Mouse (Mus musculus) gastrocnemius, adult 8-10 months (tissue): ENCODE measurements around the gene Aldh3b2. TPM values are rescaled to one million over a fixed set of nuclear protein-coding genes. Genes with fewer than 3 reads are reported as not detected.
"Not testable (repeated sequence)": the region's sequence is repeated elsewhere in the genome, so short reads cannot be mapped to it uniquely, and the experiment has no call there.

Experiments used
- DNase-seq, 2 experiments: peaks; one replicate each; pipeline ENCODE4 v3.0.0; 2022; ENCODE audit warnings: low spot score in 2 of 2
- total RNA-seq, 4 experiments: library from RNA; stranded (reverse); gene quantifications; 2 replicates each; pipeline ENCODE4 v1.2.4; 2022

The Aldh3b2 gene
- total RNA-seq, 4 experiments from 2014 or later = 0.19 to 0.62 (median 0.52) TPM; not detected in 1

DNA sequence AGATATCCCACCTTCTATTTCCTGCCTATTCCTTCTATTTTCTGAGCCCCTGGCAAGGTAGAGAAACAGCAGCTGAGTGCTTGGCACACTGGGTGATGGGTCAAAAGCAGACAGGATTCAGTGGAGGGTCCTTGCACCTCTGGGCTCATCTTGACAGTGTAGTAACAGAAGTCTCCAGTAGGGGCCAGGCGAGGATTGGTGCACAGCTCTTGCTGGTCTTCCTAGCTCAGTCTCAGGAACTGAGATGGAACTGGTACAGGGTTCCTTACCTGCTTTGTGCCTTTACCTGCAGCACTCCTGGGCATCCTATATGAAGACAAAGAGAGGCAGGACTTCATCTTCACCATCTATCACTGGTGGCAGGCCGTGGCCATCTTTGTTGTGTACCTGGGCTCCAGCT lies 25.4 kb upstream of the Aldh3b2 start:
- DNase-seq = peak in 1 of 2 experiments; percentile 34

DNA sequence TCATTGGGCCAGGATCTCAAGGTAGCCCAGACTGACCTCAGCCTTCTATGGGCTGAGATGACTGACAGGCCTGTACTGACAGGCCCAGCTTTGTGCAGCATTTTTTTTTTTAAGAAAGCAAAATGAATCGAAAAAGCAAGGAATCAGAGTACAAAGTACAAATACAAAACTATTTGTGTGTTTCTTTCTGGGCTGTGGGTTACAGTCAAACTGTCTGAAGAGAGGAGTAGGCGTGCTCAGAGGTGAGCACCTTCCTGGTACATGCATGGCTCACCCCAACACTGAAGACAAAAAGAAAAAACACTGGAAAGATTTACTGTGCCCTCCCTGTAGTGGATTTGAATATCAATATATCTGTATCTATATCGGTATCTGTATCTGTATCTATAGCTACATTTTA lies 24.3 kb upstream of the Aldh3b2 start:
- no peak for DNase-seq

DNA sequence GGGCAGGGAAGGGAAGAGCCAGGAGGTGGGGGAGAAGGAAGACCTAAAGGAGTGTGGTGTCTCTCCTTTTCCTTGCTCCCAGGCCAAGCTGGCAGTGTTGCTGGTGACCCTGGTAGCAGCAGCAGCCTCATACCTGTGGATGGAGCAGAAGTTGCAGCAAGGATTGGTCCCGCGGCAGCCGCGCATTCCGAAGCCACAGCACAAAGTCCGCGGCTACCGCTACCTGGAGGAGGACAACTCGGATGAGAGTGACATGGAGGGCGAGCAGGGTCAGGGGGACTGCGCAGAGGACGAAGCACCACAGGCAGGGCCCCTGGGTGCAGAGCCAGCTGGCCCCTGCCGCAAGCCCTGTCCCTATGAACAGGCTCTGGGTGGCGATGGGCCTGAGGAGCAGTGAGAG lies 23.6 kb upstream of the Aldh3b2 start:
- no peak for DNase-seq

DNA sequence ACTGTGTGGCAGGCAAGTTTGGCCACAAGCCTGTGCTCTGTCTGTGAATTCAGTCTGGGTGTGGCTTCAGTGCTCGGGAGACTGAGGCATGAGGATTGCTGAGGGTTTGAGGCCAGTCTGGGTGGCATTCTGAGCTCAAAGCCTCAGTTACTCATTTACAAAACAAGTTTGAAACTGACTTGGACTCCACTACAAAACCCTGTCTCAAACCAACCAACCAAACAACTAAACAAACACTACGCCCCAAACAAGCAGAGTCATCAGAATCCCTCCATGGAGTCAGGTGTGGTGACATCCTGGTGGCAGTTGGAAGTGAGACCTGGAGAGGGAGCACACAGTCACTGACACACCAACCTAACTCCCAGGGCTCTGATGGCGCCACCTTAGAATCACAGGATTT lies 21.8 kb upstream of the Aldh3b2 start:
- no peak for DNase-seq

DNA sequence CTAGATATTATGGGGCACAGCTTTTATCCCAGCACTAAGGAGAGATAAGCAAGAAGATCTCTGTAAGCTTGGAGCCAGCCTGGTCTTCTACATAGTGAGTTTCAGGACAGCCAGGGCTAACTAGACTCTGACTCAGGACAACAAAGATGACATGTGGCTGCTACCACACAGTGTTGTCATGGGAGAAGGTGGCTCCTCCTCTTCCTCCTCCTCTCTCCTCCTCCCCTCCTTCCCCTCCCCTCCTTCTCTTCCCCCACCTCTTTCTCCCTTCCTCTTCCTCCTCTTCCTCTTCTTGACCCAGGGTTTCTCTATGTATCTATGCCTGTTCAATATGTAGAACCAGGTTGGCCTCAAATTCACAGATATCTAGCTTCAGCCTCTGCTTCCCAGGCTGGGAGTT lies 20.7 kb upstream of the Aldh3b2 start:
- DNase-seq = no peak

DNA sequence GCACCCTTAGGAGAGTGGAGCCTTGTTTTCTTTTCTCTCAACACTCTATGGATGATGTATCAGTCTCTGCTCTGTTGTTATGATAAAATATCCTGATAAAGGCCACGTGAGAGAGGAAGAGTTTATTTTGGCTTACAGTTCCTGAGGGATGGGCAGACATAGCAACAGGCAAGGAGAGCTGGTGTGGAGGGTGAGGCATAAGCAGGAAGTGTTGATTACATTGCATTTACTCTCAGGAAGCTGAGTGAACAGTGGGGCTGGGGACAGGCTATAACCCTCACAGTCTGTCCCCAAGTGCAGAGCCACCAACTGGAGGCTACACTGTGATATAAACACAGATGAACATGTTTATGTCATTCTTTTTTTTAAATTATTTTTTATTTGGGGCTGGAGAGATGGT lies 20.0 kb upstream of the Aldh3b2 start:
- DNase-seq = no peak

DNA sequence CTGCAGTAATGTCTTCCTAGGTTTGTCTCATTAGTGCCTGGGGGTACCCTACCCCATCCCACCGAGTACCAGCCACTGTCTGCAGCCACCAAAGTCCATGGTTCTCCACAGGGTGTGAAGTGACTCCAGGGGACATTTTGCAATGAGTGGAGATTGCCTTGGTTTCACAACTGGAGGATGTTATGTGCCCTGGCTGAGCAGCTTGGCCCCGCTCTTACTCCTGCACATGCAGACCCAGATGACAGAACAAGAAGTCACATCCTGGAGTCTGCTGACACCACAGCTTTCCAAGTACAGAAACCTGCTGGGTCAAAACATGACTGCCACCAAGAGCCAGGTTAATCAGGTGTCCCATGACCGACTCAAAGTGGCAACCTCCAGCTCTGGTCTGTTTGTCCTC lies 17.1 kb upstream of the Aldh3b2 start:
- DNase-seq = no peak

DNA sequence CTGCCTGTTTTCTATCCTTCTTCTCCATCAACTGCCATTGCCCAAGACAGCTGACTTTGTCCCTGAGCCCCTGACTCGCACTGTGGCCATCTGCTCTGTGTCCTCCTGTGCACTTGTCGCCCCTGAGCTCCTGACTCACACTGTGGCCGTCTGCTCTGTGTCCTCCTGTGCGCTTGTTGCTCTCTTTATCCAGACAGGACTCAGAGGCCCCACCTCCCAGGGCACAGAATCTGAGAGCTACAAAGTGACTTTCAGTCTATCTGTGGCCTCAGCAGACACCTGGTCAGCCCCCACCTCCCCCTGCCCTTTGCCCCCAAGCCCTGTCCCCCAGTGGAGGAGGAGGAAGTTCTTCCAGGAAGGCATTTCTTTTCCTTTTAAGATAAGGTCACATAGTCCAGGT lies 16.3 kb upstream of the Aldh3b2 start:
- no peak for DNase-seq

DNA sequence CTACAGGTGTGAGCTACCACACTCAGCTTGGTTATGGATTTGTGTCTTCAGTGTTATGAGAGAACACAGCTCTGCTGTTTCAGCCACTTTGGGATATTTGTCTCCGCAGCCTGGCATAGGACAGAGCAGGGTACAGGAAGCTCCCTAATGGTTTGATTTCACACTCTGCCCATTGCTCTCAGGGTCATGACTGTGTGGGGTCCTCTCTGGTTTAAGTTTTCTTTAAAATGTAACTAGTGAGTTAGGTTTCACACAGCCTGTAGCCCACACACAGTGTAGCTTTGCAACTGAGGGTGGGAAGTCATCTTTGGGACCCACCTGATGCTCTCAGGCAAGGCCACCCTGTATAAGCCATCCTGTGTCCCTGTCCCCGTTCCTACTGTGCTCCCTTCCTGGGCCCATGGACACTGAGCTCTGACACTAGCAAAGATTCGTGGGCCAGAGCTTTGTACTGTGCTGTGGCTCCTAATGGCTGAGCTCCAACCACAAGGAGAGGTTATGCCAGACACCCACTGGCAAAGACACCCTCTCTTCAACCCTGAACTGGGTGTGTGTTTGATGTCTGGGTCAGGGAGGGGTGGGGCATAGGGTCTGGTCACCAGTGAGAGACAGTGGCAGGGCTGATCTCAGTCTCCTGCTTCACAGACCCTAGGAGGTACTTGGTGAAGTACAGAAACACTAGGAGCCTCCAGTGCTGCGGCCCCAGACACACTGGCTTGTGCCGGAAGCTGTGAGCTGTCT lies 14.7 kb upstream of the Aldh3b2 start:
- DNase-seq = not testable (repeated sequence)

DNA sequence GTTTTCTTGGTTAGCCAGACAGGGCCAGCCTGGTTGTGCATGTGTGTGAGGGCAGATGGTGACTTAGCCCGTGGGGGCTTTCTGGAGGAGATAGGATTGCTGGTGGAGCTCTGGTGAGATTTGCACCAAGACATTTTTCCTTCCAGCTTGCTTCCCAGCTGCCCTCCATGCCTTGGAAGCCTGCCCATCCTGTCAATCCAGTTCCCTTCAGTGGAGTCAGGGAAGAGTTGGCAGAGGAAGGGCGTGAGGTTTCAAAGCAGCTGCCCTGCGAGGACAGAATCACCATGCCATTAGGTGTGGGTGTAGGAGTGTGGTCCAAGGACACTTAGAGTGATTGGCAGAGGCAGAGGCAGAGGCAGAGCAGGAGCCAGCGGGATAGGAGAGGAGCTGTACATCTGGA lies 13.7 kb upstream of the Aldh3b2 start, which contains the start of gene Aldh3b3:
Aldh3b3 (plus strand) TSS at position 176 of the 400 bp plus-strand sequence.
- no peak for DNase-seq

DNA sequence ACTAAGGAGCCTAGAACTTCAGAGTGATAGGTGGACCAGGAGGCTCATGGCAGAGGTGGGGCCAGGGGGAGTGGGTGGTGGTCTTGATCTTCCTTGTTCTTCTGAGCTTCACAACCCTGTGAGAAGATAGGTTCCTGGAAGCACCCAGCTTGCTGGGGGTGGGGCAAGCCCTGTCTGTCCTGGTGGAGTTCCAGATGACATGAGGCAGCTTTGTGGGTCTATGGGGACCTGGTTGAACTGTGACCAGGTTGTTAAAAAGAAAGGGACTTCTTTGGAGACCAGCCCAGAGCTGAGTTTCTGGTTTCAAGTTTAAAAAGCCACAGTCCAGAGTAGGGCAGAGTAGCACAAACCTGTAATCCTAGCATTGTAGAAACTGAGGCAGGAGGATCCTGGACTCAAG lies 13.1 kb upstream of the Aldh3b2 start:
- no peak for DNase-seq

DNA sequence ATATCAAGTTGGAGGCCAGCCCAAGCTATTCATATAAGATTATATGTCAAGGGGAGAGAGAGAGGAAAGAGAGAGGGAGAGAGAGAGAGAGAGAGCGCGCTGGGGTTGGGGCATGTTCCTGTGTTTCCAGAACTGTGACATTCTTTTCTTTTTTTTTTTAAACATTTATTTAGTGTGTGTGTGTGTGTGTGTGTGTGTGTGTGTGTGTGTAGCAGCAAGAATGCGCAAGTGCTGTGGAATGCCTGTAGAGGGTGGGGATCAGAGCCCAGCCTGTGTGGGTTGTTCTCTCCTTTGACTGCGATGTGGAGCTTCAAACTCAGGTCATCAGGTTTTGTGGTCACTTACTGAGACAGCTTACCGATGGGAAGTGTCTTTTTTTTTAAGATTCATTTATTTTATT lies 11.9 kb upstream of the Aldh3b2 start:
- no peak for DNase-seq

DNA sequence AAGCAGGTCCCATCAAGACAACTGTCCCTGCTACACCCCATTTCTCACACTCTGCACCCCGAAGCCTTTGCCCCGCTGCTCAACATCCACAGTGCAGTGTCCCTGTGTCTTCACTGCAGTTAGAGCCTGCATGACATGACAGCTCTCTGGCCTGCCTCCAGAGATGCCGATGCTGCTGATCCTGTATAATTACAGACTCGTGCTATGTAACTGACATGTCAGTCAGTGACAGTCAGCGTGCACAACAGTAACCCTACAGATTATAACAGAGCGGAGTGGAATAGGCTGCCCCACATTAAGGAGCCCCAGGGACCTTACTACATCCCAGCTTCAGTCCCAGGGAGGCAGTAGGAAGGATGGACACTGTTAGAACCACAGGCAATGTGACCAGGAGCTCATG lies 10.3 kb upstream of the Aldh3b2 start:
- DNase-seq = not testable (repeated sequence)

DNA sequence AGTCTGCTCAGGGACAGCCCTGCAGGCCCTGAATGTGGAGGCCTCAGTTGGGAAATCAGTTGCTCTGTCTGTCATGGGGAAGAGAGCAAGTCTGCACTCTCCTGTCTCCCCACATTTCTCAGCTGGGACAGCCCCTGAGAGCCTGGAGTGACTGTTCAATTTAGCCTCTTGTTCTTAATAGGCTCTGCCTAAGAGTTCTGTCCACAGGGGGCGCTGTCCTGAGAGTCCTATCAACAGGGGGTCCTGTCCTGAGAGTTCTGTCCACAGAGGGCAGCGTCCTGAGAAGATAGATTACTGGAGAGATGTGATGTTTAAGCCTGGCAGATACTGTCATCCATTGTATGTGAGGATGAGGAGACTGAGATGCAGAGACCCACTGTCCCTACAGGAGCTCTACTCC lies 9.7 kb upstream of the Aldh3b2 start:
- DNase-seq = no peak

DNA sequence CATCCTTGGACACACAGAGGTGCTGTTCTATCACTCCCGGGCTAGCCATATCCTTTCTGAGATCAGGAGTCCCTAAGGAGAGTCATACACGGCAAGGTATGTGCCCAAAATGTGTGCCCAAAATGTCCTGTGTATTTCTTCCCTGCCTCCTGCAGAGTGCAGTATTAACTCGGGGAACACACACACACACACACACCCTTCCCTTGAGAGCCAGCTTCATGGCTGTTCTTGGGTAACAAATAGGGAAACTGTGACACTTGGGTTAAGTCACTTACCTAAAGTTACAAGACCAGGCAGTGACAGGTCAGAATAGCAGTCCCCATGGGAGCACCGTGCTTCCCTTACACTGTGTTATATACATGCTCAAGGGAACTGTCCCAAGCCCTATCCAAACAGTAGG lies 8.1 kb upstream of the Aldh3b2 start:
- DNase-seq = no peak

DNA sequence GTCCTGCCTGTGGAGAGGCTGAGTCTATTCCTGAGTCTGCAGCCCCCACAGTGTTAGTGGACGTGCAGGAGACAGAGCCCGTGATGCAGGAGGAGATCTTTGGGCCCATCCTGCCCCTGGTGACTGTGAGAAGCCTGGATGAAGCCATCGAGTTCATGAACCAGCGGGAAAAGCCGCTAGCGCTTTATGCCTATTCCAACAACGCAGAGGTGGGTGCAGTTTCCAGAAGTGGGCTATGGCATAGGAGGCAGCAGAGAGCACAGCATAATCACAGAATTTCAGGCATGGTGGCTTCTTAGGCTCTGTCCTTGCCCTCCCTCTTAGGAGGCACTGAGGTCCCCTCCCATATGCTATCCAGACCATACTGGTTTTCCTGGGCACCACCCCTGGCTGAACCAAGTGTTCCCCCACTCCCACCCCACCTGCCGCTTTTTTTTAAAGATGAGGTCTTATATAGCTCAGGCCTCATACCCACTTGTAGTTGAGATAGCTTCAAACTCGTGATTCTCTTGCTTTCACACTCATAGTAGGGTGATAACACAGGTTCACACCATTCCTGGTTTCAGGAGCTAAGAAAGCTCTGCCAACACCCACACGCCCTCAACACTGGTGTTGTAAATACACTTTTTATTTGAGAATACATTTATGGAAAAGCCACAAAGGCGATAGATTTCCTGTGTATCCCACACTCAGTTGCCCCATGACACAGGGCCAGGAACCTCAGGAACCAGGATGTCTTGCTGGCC lies 5.6 kb upstream of the Aldh3b2 start:
- no peak for DNase-seq

DNA sequence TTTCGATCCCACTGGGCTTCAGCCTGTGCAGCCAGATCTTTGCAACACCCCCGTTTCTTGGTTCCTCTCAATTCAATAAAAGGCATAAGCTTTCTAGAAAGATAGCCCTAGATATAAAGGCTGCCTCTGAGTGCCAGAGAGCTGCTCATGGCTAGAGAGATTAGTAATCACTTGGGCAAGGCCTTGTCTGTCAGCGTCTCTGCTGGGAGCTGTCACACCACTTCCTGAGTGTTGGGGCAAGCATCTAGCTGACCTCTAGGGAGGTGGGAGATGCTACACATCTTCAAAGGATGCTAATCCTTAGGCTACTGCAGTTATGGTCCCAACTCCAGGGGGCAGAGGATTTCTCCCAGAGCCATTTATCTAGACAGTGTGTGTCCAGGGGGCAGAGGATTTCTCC lies 4.9 kb upstream of the Aldh3b2 start:
- no peak for DNase-seq

DNA sequence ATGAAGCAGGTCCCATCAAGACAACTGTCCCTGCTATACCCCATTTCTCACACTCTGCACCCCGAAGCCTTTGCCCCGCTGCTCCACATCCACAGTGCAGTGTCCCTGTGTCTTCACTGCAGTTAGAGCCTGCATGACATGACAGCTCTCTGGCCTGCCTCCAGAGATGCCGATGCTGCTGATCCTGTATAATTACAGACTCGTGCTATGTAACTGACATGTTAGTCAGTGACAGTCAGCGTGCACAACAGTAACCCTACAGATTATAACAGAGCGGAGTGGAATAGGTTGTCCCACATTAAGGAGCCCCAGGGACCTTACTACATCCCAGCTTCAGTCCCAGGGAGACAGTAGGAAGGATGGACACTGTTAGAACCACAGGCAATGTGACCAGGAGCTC lies 2.5 kb downstream of the Aldh3b2 start:
- DNase-seq = not testable (repeated sequence)

DNA sequence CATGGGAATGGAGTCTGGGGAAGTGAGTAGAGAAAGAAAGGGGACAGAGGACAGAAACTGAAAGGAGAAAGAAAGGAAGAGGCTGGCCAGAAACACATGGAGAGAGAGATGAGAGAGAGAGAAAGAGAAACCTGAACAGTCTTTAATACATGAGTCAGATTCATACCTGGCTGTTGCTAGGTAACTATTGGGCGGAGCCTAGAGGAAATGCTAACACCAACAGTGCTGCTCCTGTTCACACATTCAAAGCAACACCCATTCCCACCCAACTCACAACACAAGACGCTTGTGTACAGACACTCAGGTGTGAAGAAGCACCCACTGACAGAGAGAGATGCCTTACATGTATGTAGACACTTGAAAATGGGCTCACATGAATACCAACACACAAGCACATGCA lies 3.7 kb downstream of the Aldh3b2 start:
- no peak for DNase-seq

DNA sequence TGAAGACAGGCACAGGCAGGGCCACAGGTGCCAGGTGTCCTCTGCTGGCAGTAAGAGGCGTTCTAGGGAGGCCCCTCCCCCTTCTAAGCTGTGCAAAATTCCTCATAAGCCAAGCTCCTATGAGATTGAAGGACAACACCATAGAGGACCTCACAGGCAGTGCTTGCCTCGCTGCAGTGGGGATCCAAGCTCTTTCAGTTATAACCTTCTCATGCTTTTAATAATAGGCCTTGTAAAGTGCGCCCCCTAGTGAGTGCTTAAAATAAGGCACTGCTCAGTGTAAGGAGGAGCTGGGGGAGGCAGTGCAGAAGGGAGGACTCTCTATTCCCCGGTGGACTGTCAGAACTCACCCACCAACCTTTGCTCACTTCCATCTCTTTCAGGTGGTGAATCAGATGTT lies 8.2 kb downstream of the Aldh3b2 start:
- DNase-seq = peak; percentile 53 to 67

DNA sequence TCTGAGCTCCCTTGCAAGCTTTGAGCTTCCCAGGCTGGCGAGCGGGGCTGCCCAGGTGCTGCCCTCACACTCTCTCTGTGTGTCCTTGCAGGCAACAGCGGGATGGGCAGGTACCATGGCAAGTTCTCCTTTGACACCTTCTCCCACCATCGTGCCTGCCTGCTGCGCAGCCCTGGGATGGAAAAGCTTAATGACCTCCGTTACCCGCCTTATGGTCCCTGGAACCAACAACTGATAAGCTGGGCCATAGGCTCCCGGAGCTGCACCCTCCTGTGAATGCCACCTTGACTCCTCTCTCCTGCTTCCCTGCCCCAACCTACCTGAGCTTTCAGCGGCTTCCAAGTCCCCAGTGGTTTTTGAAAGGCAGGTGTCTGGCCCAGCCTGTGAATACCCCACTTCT lies 8.8 kb downstream of the Aldh3b2 start:
- no peak for DNase-seq

DNA sequence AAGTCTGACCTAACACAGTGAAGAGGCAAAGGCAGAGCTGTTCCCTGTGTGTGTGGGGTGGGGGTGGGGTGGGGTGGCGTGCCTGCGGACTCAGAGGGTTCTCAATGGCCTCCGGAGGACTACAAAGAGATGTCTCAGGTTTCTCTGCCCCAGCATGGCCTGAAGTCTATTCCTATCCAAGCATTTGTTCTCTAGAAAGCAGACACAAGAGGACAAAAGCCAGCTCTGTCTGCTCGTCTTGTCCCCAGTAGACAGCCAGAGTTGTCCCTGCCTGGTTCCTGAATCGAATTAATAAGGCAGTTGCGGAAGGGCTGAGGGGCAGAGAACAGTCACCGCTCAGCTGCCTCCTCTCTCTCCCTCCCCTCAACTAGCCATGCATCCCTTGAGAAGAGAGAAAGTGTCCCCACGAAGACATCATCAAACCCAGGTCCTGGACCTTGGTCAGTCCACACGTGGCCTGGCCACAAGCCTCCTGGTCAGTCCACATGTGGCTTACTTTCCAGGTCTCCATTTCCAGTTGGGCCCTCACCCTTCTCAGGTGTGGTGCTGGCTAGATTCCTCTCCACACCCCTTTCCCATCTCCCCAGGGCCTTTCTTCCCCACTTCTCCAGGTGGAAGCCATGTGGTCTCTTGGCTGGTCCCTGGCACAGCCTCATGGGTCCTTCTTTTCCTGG lies 11.5 kb downstream of the Aldh3b2 start:
- no peak for DNase-seq
